Mouse (Mus musculus) megakaryocyte, embryonic 14.5 days (primary cell): ENCODE data around the gene Sertad1.

ENCODE experiments used
- FLI1 ChIP-seq: IDR thresholded peaks from 2 replicates; pipeline ENCODE4 v1.6.1; 2012; ENCODE audit warnings: low read length, inconsistent platforms, mixed read lengths
- GATA1 ChIP-seq: IDR thresholded peaks from 3 replicates; pipeline ENCODE4 v1.6.1; 2012; ENCODE audit warnings: mixed read lengths, low read length, inconsistent platforms, borderline replicate concordance

DNA sequence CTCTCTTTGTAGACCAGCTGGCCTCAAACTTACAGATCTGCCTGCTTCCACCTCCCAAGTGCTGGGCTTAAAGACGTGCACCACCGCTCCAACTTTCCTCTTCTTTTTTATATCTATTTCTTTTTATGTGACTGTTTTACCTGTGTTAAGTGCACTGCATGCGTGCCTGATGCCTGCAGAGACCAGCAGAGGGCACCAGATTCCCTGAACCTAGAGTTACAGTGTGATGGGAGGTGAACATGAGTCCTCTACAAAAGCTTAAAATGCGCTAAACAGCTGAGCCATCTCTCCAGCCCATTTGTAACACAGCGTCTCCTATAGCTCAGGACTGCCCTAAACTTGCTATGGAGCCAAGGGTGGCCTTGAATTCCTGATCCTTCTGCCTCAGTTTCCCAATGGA lies 49.2 kb upstream of the Sertad1 start:
- no peak for TF ChIP-seq GATA1
- TF ChIP-seq FLI1: no peak
